Mouse (Mus musculus) liver, adult (tissue): Measurements from ENCODE around the gene Tnfsf12.

Experiments used
- GATA4 ChIP-seq: IDR thresholded peaks from 2 replicates; pipeline ENCODE4 v1.6.1; 2014; ENCODE audit warnings: mild to moderate bottlenecking, low read length; ENCODE audit not compliant: insufficient replicate concordance

Gene Tnfsf12

DNA sequence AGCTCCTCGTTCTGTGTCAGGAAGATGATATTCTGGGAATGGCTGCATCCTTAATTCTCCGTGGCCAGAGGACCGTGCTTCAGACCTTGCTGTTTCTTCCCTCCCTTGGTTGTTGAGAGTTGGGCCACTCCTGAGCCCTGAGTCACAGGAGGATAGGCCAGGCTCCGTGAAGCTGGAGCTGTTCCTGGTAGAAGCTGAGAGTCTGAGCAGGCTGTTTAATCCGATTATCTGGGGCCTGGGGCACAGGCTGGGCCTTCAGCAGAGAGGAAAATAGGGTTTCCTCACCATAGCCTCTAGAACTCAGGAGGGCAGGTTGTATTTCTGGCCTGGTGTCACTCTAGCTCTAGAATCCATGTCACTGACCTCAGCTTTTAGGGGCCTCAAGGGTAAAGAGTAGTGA is 42.2 kb downstream of the Tnfsf12 start:
- TF ChIP-seq GATA4, result no peak

DNA sequence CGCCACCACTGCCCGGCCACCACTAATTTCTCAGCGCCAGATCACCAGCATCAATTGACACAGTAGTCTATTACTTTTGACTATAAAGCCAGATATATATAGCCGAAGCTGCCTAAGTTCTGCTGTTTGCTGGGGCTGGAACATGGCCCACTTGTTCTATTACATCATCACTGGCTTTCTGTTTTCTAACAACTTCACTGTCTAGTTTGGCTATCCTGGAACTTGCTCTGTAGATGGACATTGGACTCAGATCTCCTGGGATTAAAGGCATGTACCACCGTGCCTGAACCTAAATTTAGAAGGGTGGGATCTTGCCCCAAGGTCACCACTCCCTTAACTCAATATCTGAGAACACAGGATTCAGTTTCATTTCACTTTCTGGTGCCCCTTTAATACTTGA is 49.8 kb downstream of the Tnfsf12 start:
- no peak for TF ChIP-seq GATA4
